Mouse (Mus musculus) liver, adult 2 months (tissue): ENCODE measurements around the gene Sypl2.

Experiments used
- CTCF ChIP-seq: fragments of 200-500 bp; IDR thresholded peaks from 2 replicates; pipeline ENCODE4 v1.5.1; 2011; ENCODE audit warnings: low read depth, low read length, control low read depth
- POLR2A ChIP-seq: fragments of 200-500 bp; IDR thresholded peaks from 2 replicates; pipeline ENCODE4 v1.6.1; 2011; ENCODE audit warnings: low read length, control low read depth; ENCODE audit not compliant: insufficient read depth; ENCODE audit errors: extremely low read depth

DNA sequence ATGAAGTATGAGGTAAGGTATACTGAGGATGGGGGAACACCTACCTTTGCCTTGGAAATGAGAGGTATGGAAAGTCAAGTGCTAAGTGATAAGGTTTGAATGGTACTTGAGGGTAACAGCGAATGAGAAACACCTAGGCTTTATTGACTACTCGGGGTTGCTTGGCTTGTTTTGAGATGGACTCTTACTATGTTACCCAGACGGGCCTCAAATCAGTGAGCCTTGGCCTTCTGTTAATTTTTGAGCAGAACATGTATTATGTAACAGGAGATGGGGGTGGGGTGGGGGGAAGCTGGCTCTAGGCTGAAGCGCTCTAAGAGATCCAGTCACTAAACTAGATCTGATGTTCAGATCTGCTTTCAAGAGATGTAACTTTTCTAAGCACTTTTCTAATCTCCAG, 5.2 kb upstream of the Sypl2 start:
- no peak for TF ChIP-seq CTCF
- TF ChIP-seq POLR2A, result no peak
